Mouse (Mus musculus) ovary, postnatal 36 days (tissue): ENCODE measurements around the gene Ralgapa2.

Experiments used
- DNase-seq: peaks from one replicate; pipeline ENCODE4 v3.0.0; 2022; ENCODE audit warnings: low spot score, mixed read lengths

Ralgapa2 gene

GRCm38 (mm10) chr2:146222279-146223175 lies 289.6 kb downstream of the Ralgapa2 start:
- peak; percentile 16 for DNase-seq

DNA sequence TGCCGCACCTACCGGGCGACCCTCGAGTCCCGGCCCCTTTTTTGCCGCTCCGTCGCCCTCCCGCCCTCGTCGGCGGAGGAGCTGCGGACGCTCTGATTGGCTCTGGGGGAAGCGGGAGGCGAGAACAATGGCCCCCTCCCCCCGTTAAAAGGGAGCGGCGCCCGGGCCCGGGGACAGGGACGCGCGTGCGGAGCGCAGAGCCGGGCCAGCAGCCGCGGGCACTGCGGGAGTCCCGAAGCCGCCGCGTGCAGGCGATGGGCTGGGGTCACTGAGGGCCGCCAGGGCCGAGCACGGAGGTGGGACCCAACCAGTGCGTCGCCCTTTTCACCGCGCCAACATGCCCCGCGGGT lies 290.2 kb downstream of the Ralgapa2 start:
- no peak for DNase-seq

- DNase-seq: peak; percentile 28
These were observed 290.8 kb downstream of the Ralgapa2 start, which contains the start of gene Insm1 for GRCm38 (mm10) chr2:146221076-146221928. Insm1 (plus strand) TSS chr2:146221921.

GRCm38 (mm10) chr2:146220591-146221075 lies 291.5 kb downstream of the Ralgapa2 start:
- DNase-seq: no peak

- no peak for DNase-seq
These were observed 292.4 kb downstream of the Ralgapa2 start for GRCm38 (mm10) chr2:146219791-146220190.

- DNase-seq: no peak
These were observed 293.1 kb downstream of the Ralgapa2 start for GRCm38 (mm10) chr2:146218881-146219535.

GRCm38 (mm10) chr2:146218161-146218691 lies 293.9 kb downstream of the Ralgapa2 start:
- DNase-seq: no peak

DNA sequence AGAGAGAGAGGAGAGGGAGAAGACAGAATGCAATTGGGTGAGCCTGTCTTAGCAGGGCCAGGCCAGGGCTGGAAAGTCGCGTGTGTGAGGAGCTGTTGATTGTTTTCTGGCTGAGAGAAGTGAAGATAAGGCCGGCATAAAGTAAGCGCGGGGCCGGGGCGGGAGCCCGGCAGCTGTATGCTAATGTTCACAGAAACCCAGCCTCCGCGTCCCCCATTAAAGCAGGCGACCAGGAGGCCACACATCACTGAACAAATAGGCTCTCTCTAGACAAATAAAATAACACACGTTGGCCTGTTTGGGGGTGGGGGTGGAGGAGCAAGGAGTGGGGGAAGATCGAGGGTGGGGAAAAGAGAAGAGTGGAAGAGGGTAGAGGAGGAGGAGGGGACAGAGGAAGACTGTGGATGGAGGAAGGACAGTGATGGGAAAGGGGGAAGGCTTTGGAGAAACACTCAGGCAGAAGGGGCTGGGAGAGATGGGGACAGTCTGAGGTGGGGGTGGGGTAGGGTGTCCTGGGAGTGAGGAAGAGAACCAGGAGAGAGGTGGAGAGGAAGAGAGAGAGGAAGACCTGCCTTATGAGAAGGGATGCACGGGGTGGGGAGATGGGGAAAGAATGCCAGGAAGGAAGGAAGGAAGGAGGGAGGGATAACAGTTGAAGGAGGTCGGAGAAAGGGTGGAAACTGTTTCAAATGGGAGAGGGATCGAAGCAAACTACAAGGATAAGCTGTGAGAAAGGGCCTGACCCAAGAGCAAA lies 294.7 kb downstream of the Ralgapa2 start:
- DNase-seq: no peak

GRCm38 (mm10) chr2:146216111-146217064 lies 295.8 kb downstream of the Ralgapa2 start:
- DNase-seq: no peak

DNA sequence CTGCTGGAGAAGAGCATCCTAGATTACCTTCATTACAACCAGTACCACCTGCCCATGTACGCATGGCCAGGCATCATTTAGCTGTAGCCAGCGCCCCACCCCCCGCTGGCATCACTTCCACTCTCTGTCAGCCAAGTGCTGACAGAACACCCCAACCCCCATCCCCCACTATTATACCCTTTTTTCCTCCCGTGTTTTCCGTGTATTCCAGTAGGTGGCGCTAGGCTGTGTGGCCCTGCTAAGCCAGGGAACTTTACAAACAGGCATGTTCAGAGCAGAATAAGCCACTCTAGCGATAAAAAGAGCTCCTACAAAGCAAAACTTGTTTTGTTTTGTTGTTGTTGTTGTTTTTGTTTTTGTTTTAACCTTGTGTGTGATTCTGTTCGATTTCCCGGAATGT lies 297.4 kb downstream of the Ralgapa2 start:
- no peak for DNase-seq

- DNase-seq: no peak
These were observed 301.2 kb downstream of the Ralgapa2 start for GRCm38 (mm10) chr2:146210968-146211367.

GRCm38 (mm10) chr2:146197947-146198346 lies 314.2 kb downstream of the Ralgapa2 start:
- DNase-seq: no peak

DNA sequence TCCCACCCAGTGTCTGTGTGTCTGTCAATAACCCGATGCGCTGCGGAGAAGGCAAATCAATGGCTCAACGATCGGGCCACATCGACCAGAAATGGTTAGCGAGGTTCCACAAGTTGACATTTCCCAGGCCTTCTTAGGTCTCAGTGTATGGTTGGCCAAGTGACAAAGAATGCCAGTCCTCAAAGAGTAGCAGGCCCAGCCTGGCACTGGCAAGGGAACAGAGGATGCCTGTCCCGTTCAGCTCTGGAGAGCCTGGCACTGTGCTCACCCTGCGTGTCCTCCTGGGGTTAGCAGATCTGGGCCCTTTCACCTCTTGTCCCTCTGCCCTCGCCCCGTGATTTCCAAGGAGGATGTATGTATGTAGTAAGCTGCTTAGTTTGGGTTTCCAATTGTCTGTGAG lies 316.0 kb downstream of the Ralgapa2 start:
- no peak for DNase-seq
